Mouse (Mus musculus) heart, postnatal 10 days (tissue): ENCODE measurements around the gene Tomm70a. TPM values are rescaled to one million over a fixed set of nuclear protein-coding genes. Genes with fewer than 3 reads are reported as not detected.

Experiments
- DNase-seq, 2 experiments: peaks; one replicate each; pipeline ENCODE4 v3.0.0; 2021
- intact Hi-C: fragments of 180-260 bp; cut with DNase I; formaldehyde crosslinking; loops from one replicate; pipeline ENCODE4 v1.15.1; 2025
- total RNA-seq, 2 experiments: library from RNA; stranded (reverse); gene quantifications; 2 replicates each; pipeline ENCODE4 v1.2.3; 2021

Tomm70a gene
- total RNA-seq, 2 experiments from 2014 or later, result 56.7 to 58.4 TPM

GRCm38 (mm10) chr16:57181180-57181579, 59.7 kb downstream of the Tomm70a start:
- peak; percentile 27 to 38 for DNase-seq

GRCm38 (mm10) chr16:57182037-57182436, 60.5 kb downstream of the Tomm70a start:
- intact Hi-C loops, result no loop called here

More at GRCm38 (mm10) chr16:57181180-57181579, 59.7 kb downstream of the Tomm70a start:
- intact Hi-C loops, result no loop called here

GRCm38 (mm10) chr16:57186618-57187017, 65.1 kb downstream of the Tomm70a start:
- intact Hi-C loops, result no loop called here
- DNase-seq, result no peak

More at GRCm38 (mm10) chr16:57182037-57182436, 60.5 kb downstream of the Tomm70a start:
- DNase-seq, result no peak

GRCm38 (mm10) chr16:57189493-57189892, 68.0 kb downstream of the Tomm70a start:
- DNase-seq, result no peak
- intact Hi-C loops, result no loop called here

- intact Hi-C loops, result no loop called here
- DNase-seq, result no peak
These were observed 68.9 kb downstream of the Tomm70a start for GRCm38 (mm10) chr16:57190390-57190789.

GRCm38 (mm10) chr16:57191214-57191613, 69.7 kb downstream of the Tomm70a start:
- intact Hi-C loops, result no loop called here
- DNase-seq, result no peak

GRCm38 (mm10) chr16:57196590-57196989, 75.1 kb downstream of the Tomm70a start:
- intact Hi-C loops, result no loop called here
- DNase-seq, result no peak

GRCm38 (mm10) chr16:57197281-57197680, 75.8 kb downstream of the Tomm70a start:
- DNase-seq, result peak in 1 of 2 experiments; percentile 15
- intact Hi-C loops, result no loop called here

Other genes with a start within 250 kb of the Tomm70a start
- 1 to 10 TPM; 7.9 to 8.7 TPM for gene Tmem45a, start 235.5 kb upstream of the Tomm70a start, total RNA-seq
- gene Lnp1, start 193.6 kb upstream of the Tomm70a start, total RNA-seq, result not detected
- gene Tmem45a2, start 50.3 kb upstream of the Tomm70a start, total RNA-seq, result not detected
- gene Nit2, start 45.6 kb downstream of the Tomm70a start, total RNA-seq, result 10 to 100 TPM; 33.4 to 34.8 TPM
- gene Tbc1d23, start 109.8 kb downstream of the Tomm70a start, total RNA-seq, result 10 to 100 TPM; 31.6 to 35.2 TPM
- gene Tmem30c, start 171.2 kb downstream of the Tomm70a start, total RNA-seq, result not detected
- gene Filip1l, start 231.4 kb downstream of the Tomm70a start, total RNA-seq, result 10 to 100 TPM; 51.6 to 56.2 TPM